Mouse (Mus musculus): ENCODE measurements around the gene Kctd14.

DNA sequence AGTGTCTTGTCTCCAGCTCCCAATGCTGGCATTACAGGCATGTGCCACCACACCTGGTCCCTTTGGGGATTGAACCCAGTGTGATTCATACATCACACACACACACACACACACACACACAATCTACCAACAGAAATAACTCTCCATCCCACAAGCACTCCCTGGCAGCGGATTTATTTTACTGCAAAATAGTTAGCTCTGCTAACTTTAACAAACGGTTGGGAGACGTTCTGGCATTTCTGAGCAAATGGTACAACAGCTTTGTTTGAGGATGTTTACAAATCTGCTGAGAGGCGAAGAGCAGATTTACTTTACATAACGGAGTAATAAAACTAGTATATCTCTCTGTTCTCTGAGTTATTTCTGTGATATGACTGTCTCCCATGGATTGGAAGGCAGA, 21.9 kb downstream of the Kctd14 start:
- TF ChIP-seq CTCF (IDR thresholded peaks at IDR 0.05; ENCODE audit: extremely low read depth, insufficient read depth, insufficient read length, insufficient replicate concordance) (no peak), POLR2A (IDR thresholded peaks at IDR 0.05; ENCODE audit: low read depth, low read length) (no peak)
